Mouse (Mus musculus) spleen, postnatal 36 days (tissue): ENCODE measurements around the gene Anks1.

Experiments
- DNase-seq, 2 experiments: peaks; one replicate each; pipeline ENCODE4 v3.0.0; 2022; ENCODE audit warnings: low spot score in 2 of 2, mixed read lengths in 1 of 2

Anks1 gene

GRCm38 (mm10) chr17:28092297-28092696 lies 183.2 kb downstream of the Anks1 start:
- no peak for DNase-seq

- no peak for DNase-seq
Observed at GRCm38 (mm10) chr17:28093837-28094236, 184.7 kb downstream of the Anks1 start.

- no peak for DNase-seq
Observed at GRCm38 (mm10) chr17:28096418-28096817, 187.3 kb downstream of the Anks1 start.

- no peak for DNase-seq
Observed at GRCm38 (mm10) chr17:28097308-28097707, 188.2 kb downstream of the Anks1 start.

DNA sequence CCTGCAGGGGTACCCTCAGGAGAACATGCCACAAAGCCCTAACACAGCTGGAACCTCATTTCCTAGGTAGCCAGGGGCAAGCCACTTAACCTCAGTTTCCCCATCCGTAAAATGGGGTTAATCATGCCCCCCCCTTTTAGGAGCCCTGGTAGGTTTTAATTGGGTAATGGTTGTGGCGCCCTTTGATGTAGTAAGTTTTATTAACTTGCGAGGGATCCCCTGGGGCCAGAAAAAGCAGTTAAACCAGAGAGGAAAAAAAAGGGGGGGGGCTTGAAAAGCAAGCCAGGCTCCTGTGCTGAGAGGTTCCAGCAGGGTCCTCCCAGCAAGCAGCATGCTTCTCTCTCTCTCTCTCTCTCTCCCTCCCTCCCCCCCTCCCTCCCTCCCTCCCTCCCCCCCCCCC lies 190.0 kb downstream of the Anks1 start:
- DNase-seq = no peak

- no peak for DNase-seq
Observed at GRCm38 (mm10) chr17:28100669-28101068, 191.6 kb downstream of the Anks1 start.

GRCm38 (mm10) chr17:28101284-28101887 lies 192.3 kb downstream of the Anks1 start:
- DNase-seq = no peak

- DNase-seq = no peak
Observed at GRCm38 (mm10) chr17:28101902-28102319, 192.8 kb downstream of the Anks1 start.

GRCm38 (mm10) chr17:28104416-28104815 lies 195.3 kb downstream of the Anks1 start:
- DNase-seq = no peak

GRCm38 (mm10) chr17:28106352-28106751 lies 197.2 kb downstream of the Anks1 start:
- DNase-seq = no peak

GRCm38 (mm10) chr17:28107275-28107674 lies 198.2 kb downstream of the Anks1 start:
- no peak for DNase-seq

- no peak for DNase-seq
Observed at GRCm38 (mm10) chr17:28112266-28112665, 203.2 kb downstream of the Anks1 start.
